Mouse (Mus musculus) right cerebral cortex, postnatal 10 days (tissue): ENCODE data around the gene Thra.

Source experiments
- DNase-seq, 2 experiments: peaks; one replicate each; pipeline ENCODE4 v3.0.0; 2021; ENCODE audit warnings: low spot score in 2 of 2

The Thra gene

GRCm38 (mm10) chr11:98795714-98796514 is 55.5 kb downstream of the Thra start:
- DNase-seq = no peak

- peak; percentile 86 to 90 for DNase-seq
Measured at GRCm38 (mm10) chr11:98796515-98797216, 56.2 kb downstream of the Thra start.

GRCm38 (mm10) chr11:98797306-98797705 is 56.9 kb downstream of the Thra start:
- DNase-seq = no peak

- DNase-seq = no peak
Measured at GRCm38 (mm10) chr11:98797909-98798308, 57.5 kb downstream of the Thra start.

GRCm38 (mm10) chr11:98804605-98805004 is 64.2 kb downstream of the Thra start, which contains the start of gene Casc3:
TSS of gene Casc3 (plus strand) at chr11:98804905.
- DNase-seq = no peak

GRCm38 (mm10) chr11:98808417-98808816 is 68.0 kb downstream of the Thra start:
- no peak for DNase-seq

- DNase-seq = peak; percentile 99
Measured at GRCm38 (mm10) chr11:98809457-98810290, 69.2 kb downstream of the Thra start.

GRCm38 (mm10) chr11:98810686-98811085 is 70.2 kb downstream of the Thra start:
- DNase-seq = no peak

GRCm38 (mm10) chr11:98816706-98817239 is 76.3 kb downstream of the Thra start:
- DNase-seq = no peak
